Mouse (Mus musculus) Patski (cell line): ENCODE results near the gene L3mbtl1. TPM values are rescaled to one million over a fixed set of nuclear protein-coding genes. Genes with fewer than 3 reads are reported as not detected.

Experiments
- ATAC-seq: fragments of 100-300 bp; one replicate; pipeline ENCODE4 v1.8.0; 2021
- CTCF ChIA-PET: fragments of 350-600 bp; sonication (Branson Sonifier 250); formaldehyde crosslinking; loops from one replicate; lab custom pipeline; 2022; ENCODE audit warnings: inconsistent platforms; lab: Charles Lee
- POLR2A ChIA-PET: fragments of 350-600 bp; sonication (Branson Sonifier 250); formaldehyde crosslinking; loops from one replicate; lab custom pipeline; 2022; ENCODE audit warnings: antibody characterized with exemption, inconsistent platforms; lab: Charles Lee
- DNase-seq: peaks from one replicate; pipeline ENCODE4 v3.0.0-alpha.2; 2011; ENCODE audit warnings: low read depth, low spot score
- H3K27me3 ChIP-seq: fragments of 371-371 bp; one replicate; pipeline ENCODE4 v1.5.1; 2021
- CTCF ChIP-seq: fragments of 100-300 bp; IDR thresholded peaks from one replicate; pipeline ENCODE4 v1.5.1; 2021
- in situ Hi-C: fragments of 300-500 bp; cut with MboI; formaldehyde crosslinking; loops from 3 replicates; pipeline ENCODE4 v1.11.1; 2018; ENCODE audit warnings: low pct_unique_long_range_greater_than_20kb, mixed read lengths
- polyA plus RNA-seq: library from polyadenylated mRNA; unstranded; gene quantifications from one replicate; pipeline ENCODE4 v1.2.3, GENCODE M21; 2021

The L3mbtl1 gene
- polyA plus RNA-seq, 1 experiment from 2014 or later, result 0.09 TPM

DNA sequence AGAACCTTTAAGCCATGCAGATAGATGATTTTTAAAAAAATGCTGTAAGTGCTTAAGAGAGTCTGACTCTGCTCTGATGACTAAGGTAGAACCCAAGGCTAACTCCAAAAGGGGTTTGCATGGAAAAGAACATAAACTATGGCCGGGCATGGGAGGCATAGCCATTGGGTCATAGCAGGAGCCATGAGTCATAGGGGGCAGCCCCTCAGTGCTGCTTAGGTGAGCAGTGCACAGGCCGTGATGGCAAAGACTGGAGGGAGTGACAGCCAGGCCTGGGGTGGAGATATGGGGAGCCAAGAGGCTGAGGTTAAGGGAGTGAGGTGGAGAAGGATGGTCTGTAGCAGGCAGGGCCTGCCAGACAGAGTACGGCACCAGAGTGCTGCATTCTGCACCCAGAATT, 25.8 kb downstream of the L3mbtl1 start:
- no peaks in the 10 kb centered on the region for H3K27me3 ChIP-seq
- DNase-seq, result no peak
- TF ChIP-seq CTCF, result no peak
- in situ Hi-C loops, result loop anchor here (5.0 kb wide), 1 partner anchor 33 kb away; no protein-coding TSS in a partner anchor
- no peak for ATAC-seq
- CTCF ChIA-PET, result interaction anchor here (0.7 to 1.8 kb wide), 4 partner anchors 8 to 31 kb away, joined by 3 to 7 read pairs (median 5); no protein-coding TSS in a partner anchor
- POLR2A ChIA-PET, result no interaction called here

GRCm38 (mm10) chr2:162970896-162971295, 27.6 kb downstream of the L3mbtl1 start:
- POLR2A ChIA-PET, result no interaction called here
- CTCF ChIA-PET, result no interaction called here
- ATAC-seq (no peak), DNase-seq (no peak)
- H3K27me3 ChIP-seq, result no peaks in the 10 kb centered on the region
- in situ Hi-C loops, result no loop called here
- no peak for TF ChIP-seq CTCF

- no peak for TF ChIP-seq CTCF
- CTCF ChIA-PET, result interaction anchor here (1.0 to 1.4 kb wide), 4 partner anchors 9 to 27 kb away, joined by 3 to 4 read pairs (median 3); no protein-coding TSS in a partner anchor
- ATAC-seq (no peak), DNase-seq (no peak)
- H3K27me3 ChIP-seq, result no peaks in the 10 kb centered on the region
- POLR2A ChIA-PET, result no interaction called here
- in situ Hi-C loops, result no loop called here
Measured at GRCm38 (mm10) chr2:162972752-162973151, 29.5 kb downstream of the L3mbtl1 start.

DNA sequence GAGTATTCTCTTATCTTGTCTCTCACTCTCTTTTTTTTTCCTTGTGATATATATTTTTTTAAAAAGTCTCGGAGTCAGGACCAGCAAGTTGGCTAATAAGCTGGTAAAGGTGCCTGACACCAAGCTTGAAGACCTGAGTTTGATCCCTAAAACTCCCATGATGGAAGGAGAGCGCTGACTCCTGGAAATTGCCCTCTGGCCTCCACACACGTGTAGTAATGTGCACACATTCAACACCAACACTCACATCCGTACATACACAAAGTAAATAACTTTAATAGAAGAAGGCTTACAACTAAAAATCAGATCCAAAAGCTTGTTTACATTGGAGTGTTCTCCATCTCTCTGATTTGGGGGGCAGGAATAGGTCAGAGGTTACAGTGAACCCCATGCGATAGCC, 29.9 kb downstream of the L3mbtl1 start:
- H3K27me3 ChIP-seq, result no peaks in the 10 kb centered on the region
- ATAC-seq, result no peak
- TF ChIP-seq CTCF, result no peak
- DNase-seq, result no peak
- in situ Hi-C loops, result no loop called here
- POLR2A ChIA-PET, result no interaction called here
- CTCF ChIA-PET, result interaction anchor here (0.8 to 1.4 kb wide), 6 partner anchors 11 to 73 kb away, joined by 3 to 5 read pairs (median 3); partner anchors contain the start of gene Sgk2

GRCm38 (mm10) chr2:162973637-162974036, 30.4 kb downstream of the L3mbtl1 start:
- ChIA-PET CTCF (interaction anchor here (0.8 to 1.4 kb wide), 5 partner anchors 11 to 73 kb away, joined by 3 to 5 read pairs (median 3); partner anchors contain the start of gene Sgk2), POLR2A (no interaction called here)
- TF ChIP-seq CTCF, result no peak
- in situ Hi-C loops, result no loop called here
- DNase-seq (no peak), ATAC-seq (peak; percentile 65)
- H3K27me3 ChIP-seq, result no peaks in the 10 kb centered on the region

- DNase-seq, result no peak
- ATAC-seq, result no peak
Measured at GRCm38 (mm10) chr2:162975157-162975775, 32.0 kb downstream of the L3mbtl1 start.

DNA sequence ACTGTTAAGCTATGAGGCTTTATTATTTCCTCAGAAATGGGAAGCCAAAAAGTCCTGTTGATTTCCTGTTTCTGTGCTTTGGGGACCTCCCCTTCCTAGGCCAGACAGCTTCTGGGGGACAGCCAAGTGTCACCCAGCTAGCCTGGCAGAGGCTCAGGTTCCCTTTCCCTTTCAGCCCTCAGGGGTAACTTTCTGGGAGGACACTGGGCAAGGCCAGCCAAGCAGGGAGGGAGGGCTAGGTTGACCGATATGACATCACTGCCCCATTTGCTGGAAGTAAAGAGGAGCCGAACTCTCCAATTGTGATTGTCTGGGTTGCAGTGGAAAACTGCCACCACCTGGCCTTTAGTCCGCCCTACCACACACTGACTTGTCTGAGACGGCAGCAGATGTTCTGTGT, 32.7 kb downstream of the L3mbtl1 start:
- TF ChIP-seq CTCF, result no peak
- in situ Hi-C loops, result no loop called here
- ChIA-PET CTCF (interaction anchor here (0.5 to 1.4 kb wide), 2 partner anchors 27 to 53 kb away, joined by 3 read pairs; no protein-coding TSS in a partner anchor), POLR2A (no interaction called here)
- DNase-seq (no peak), ATAC-seq (no peak)
- no peaks in the 10 kb centered on the region for H3K27me3 ChIP-seq

More at GRCm38 (mm10) chr2:162975157-162975775, 32.0 kb downstream of the L3mbtl1 start:
- POLR2A ChIA-PET, result interaction anchor here (1.0 kb wide), 1 partner anchor 12 kb away, joined by 3 read pairs; the partner anchor contains the start of gene Sgk2
- no peaks in the 10 kb centered on the region for H3K27me3 ChIP-seq
- TF ChIP-seq CTCF, result no peak
- in situ Hi-C loops, result no loop called here
- CTCF ChIA-PET, result interaction anchor here (0.5 to 1.4 kb wide), 2 partner anchors 26 to 53 kb away, joined by 3 read pairs; no protein-coding TSS in a partner anchor

DNA sequence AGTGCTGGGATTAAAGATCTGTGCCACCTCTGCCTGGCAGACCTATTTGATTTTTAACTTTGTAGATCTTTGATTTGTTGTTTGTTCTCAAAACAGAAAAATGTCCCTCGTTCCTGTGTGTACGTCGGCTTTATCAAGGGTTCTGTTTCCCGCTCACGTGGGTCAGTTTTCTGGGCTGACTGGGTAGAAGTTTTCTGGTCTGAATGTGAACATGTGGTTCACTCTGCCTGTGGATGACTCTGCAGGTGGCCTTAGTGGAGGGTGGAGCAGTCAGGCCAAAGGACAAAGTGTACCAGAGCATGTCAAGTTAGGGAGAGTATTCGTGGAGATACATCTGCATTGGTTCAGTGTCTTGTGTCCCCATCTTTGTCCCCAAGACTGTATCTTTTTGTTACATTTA, 41.1 kb downstream of the L3mbtl1 start:
- TF ChIP-seq CTCF, result no peak
- DNase-seq, result no peak
- CTCF ChIA-PET, result no interaction called here
- POLR2A ChIA-PET, result no interaction called here
- in situ Hi-C loops, result no loop called here
- no peaks in the 10 kb centered on the region for H3K27me3 ChIP-seq
- ATAC-seq, result no peak

DNA sequence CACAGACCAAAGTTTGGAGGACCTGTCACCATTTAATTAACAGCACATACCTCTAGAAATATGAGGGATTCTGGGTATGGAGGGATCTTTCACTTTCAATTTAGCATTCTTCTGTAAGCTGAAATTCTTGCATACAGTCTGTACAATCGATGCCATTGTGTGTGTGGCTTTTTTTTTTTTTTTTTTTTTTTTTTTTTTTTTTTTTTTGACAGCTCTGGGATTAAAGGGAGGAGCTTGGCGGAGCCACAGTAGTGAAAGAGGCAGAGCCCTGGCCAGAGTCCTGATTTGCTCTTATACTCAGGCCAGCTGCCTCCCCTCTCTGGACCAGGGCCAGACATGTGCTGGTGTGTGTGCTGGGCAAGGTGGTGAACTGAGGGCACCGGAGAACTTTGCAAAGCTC, 42.7 kb downstream of the L3mbtl1 start:
- no peaks in the 10 kb centered on the region for H3K27me3 ChIP-seq
- ChIA-PET POLR2A (interaction anchor here (0.6 to 1.4 kb wide), 3 partner anchors 31 to 1755 kb away, joined by 4 to 6 read pairs (median 5); partner anchors contain the start of gene Ift52), CTCF (interaction anchor here (1.5 to 2.3 kb wide), 3 partner anchors 8 to 18 kb away, joined by 6 to 9 read pairs (median 7); no protein-coding TSS in a partner anchor)
- in situ Hi-C loops, result no loop called here
- ATAC-seq (no peak), DNase-seq (no peak)
- TF ChIP-seq CTCF, result no peak

DNA sequence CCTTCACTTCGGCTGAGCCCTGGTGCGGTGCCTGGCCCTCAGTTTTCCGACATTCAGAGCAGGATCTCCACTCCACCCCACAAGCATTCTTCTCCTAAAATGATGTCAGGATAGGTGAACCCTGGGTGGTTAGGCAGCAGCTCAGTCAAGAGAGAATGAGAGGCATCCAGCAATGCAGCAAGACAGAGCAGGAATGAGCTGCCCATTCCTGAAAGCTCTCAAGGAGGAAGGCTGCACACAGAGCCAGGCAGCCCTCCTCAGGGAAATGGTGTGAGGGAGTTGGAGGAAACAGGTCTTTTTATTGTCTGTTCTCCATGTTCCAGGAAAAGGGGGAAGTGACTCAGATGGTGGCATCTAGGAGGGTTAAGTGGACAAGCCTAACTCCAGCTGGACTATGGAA, 43.5 kb downstream of the L3mbtl1 start:
- POLR2A ChIA-PET, result interaction anchor here (1.4 to 1.5 kb wide), 2 partner anchors 12 to 30 kb away, joined by 3 to 5 read pairs; partner anchors contain the start of gene Ift52
- CTCF ChIA-PET, result interaction anchor here (1.0 to 2.3 kb wide), 6 partner anchors 9 to 65 kb away, joined by 3 to 9 read pairs (median 4); no protein-coding TSS in a partner anchor
- ATAC-seq, result peak; percentile 78
- no peak for DNase-seq
- no peak for TF ChIP-seq CTCF
- in situ Hi-C loops, result no loop called here
- H3K27me3 ChIP-seq, result no peaks in the 10 kb centered on the region

DNA sequence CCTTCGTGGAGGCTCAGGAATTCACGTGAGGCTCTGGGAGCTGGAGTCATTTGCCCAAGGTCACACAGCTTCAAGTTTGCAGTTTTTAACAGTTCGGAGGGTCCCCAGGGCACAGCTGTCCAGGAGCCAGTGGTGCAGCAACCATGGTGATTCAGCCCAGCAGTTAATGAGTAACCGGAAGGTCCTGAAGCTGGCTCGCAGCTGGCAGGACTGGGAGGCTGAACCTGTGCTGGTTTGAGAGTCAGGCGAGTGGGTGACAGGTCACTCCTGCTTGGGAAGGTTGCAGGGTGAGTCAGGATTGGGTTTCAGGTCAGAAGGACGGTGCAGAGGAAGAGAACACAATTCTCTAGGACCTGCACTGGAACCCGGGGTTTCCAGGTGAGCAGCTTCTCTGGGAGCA, 43.9 kb downstream of the L3mbtl1 start, which contains the start of gene Sgk2:
Sgk2 (plus strand) TSS at position 113 of the 400 bp plus-strand sequence.
- ATAC-seq (peak; percentile 93), DNase-seq (peak; percentile 73)
- POLR2A ChIA-PET, result interaction anchor here (1.5 kb wide), 1 partner anchor 12 kb away, joined by 3 read pairs; no protein-coding TSS in a partner anchor
- in situ Hi-C loops, result no loop called here
- no peak for TF ChIP-seq CTCF
- no peaks in the 10 kb centered on the region for H3K27me3 ChIP-seq
- CTCF ChIA-PET, result interaction anchor here (1.0 to 2.3 kb wide), 6 partner anchors 10 to 65 kb away, joined by 3 to 9 read pairs (median 4); no protein-coding TSS in a partner anchor
